Mouse (Mus musculus): ENCODE data around the gene Kank2.
"Not testable (repeated sequence)": the region's sequence is repeated elsewhere in the genome, so short reads cannot be mapped to it uniquely, and the experiment has no call there.

Kank2 gene

DNA sequence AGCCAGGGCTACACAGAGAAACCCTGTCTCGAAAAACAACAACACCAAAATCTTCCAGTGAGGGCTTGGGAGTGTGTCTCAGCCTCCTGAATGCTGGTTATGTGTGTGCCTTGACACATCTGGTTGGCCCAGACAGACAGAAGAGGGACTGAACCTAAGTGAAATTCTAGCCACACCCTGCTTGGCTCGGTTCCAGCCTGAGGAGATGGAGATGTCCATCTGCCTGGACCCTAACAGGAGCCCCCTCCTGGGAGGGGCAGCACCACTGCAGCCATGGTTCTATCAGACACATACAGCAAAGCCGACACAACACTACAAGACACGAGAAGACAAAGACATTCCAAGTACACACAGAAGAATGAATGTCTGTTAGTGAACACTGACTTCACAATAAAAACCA is 19.6 kb upstream of the Kank2 start:
- DNase-seq = no peak

GRCm38 (mm10) chr9:21816716-21817305 is 18.3 kb upstream of the Kank2 start:
- no peak for DNase-seq

DNA sequence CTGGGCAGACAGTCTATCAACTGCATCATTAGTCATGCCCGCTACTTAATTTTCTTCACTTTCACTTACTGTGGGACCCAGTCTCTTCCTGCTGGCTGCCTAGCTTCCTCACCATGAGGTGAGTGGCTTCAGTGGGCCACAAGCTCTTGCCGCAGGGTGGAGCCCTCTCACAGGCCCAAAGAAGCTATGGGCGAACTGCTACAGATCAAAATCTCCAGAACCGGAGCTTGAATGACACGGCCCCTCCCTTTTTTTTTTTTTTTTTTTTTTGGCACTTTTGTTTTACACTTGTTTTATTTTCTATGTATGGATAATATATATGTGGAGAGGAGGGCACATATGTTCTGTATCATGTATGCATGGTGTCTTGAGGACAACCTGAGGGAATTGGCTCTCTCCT is 12.6 kb upstream of the Kank2 start:
- no peak for DNase-seq

DNA sequence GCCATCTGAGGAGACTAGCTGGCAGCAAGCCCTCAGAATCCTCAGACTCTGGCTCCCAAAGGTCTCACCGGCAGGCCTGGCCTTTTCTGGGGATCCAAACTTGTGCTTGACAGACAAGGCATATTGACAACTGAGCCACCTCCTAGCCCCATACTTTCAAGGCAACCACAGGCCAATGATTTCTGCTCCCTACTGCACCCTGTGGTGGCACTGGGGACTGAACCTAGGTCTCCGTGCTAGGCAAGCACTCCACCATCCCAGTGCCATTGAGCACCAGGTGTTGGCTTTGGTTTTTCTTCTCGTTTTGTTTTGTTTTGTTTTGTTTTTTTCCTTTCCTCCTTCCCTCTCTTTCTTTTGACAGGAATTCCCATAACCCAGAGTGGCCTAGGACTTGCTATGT is 10.0 kb upstream of the Kank2 start:
- DNase-seq = no peak

- DNase-seq = no peak
Observed at GRCm38 (mm10) chr9:21806976-21807375, 8.4 kb upstream of the Kank2 start.

- DNase-seq = no peak
Observed at GRCm38 (mm10) chr9:21806363-21806762, 7.8 kb upstream of the Kank2 start.

- DNase-seq = peak; percentile 98
Observed at GRCm38 (mm10) chr9:21803986-21804644, 5.6 kb upstream of the Kank2 start.

GRCm38 (mm10) chr9:21801591-21801990 is 3.0 kb upstream of the Kank2 start:
- peak; percentile 91 for DNase-seq

DNA sequence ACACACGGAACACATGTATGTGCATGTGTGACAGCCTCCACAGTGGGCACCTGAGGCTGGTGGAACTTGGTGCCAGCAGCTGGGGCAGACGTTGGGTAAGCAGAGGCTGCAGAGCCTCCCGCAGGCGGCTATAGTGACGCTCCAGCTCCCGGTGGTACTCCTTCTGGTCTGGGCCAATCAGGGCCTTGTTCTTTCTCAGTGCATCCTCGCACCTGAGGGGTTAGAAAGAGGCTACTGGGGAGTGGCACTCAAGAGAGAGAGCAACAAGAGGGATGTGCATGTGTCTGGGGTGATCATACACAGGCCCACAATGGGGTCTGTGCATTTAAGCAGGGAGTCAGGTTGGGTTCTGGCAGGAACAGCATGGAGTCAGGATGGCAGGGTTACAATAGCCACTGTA is 2.6 kb upstream of the Kank2 start:
- peak; percentile 90 for DNase-seq

DNA sequence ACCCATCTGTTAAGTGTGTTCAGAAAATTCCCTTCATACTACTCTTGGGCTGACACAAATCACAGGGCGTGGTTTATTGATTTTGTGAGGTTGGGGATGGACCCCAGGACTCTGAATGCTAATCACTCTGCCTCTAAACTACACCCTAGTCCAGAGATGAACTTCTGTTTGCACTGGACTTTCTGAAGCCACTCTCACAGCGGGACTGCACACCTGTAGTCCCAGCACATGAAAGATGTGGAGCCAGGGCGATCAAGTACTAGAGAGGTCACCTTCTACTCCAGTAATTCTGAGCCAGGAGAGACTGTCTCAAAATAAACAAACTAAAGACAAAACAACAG is 436 bp upstream of the Kank2 start:
- DNase-seq = no peak

DNA sequence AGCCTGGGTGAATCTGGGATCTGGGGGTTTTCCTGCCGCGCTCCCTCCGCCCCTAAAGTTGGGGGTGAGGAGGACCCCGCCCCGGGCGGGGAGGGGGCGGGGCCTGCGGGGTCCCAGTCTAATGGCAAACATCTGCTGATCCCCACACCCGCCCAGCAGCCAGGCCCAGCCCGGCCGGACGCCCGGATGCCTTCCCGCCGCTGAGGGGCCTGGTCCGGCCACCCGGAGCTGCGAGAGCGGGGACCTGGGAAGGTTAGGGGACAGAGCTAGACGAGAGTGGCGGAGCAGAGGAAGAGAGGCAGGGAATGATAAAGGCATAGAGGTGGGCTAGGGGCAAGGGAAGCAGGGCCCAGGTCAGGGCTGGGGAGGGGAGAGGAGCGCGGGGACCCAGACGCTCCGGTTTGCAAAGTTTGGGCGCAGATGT is 611 bp downstream of the Kank2 start:
- DNase-seq = peak; percentile 99

GRCm38 (mm10) chr9:21796919-21797318 is 1.6 kb downstream of the Kank2 start:
- peak; percentile 94 for DNase-seq

GRCm38 (mm10) chr9:21796259-21796658 is 2.3 kb downstream of the Kank2 start:
- DNase-seq = peak; percentile 95

- no peak for DNase-seq
Observed at GRCm38 (mm10) chr9:21795579-21795978, 3.0 kb downstream of the Kank2 start.

GRCm38 (mm10) chr9:21794925-21795324 is 3.6 kb downstream of the Kank2 start:
- peak; percentile 92 for DNase-seq

- DNase-seq = peak; percentile 92
Observed at GRCm38 (mm10) chr9:21794344-21794834, 4.2 kb downstream of the Kank2 start.

GRCm38 (mm10) chr9:21793507-21793906 is 5.0 kb downstream of the Kank2 start:
- DNase-seq = not testable (repeated sequence)

- peak; percentile 97 for DNase-seq
Observed at GRCm38 (mm10) chr9:21792644-21793043, 5.9 kb downstream of the Kank2 start.

- peak; percentile 99 for DNase-seq
Observed at GRCm38 (mm10) chr9:21791861-21792260, 6.7 kb downstream of the Kank2 start.

DNA sequence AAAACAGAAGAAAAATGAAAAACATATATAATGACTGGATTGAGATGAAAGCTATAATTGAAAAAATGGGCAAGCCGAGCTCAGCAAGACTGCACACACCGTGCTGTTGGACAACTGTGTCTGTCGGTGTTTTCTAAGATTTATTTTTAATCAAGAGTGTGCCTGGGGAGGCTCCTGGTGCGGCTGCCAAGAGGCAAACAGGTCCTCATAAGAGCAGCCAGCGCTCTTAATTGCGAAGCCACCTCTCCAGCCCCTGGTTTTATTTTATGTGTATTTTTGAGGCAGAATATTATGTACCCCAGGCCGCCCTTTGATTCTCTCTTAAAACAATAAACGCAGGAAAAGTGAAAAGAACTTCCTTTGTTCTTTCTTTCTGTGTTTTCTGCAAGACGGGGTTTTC is 10.3 kb downstream of the Kank2 start:
- DNase-seq = peak; percentile 91

DNA sequence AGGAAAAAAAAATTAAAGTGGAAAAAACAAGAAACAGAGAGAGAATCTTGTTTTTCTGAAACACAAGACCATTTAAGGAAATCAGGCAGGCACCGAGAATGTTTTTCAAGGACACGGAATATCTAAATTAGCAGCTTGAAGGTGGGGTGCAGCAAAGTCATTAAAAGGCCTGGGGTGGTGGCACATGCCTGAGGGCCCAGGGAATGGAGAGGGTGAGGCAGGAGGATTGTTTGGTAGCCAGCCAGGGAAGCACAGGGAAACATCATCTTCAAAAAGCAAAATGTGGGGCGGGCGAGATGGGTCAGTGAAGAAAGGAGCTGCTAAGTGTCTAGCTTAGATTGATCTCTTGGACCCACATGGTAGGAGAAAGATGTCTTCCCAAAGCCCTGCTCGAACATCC is 10.9 kb downstream of the Kank2 start:
- DNase-seq = no peak

GRCm38 (mm10) chr9:21786906-21787305 is 11.6 kb downstream of the Kank2 start:
- peak; percentile 95 for DNase-seq

- not testable (repeated sequence) for DNase-seq
Observed at GRCm38 (mm10) chr9:21786309-21786708, 12.2 kb downstream of the Kank2 start.

- DNase-seq = peak; percentile 93
Observed at GRCm38 (mm10) chr9:21784517-21785307, 13.8 kb downstream of the Kank2 start.

All from heart, adult 11 months (tissue).